Mouse (Mus musculus) lung, embryonic 14.5 days (tissue): ENCODE data around the gene Sod3. TPM values are rescaled to one million over a fixed set of nuclear protein-coding genes. Genes with fewer than 3 reads are reported as not detected.
A peak's percentile ranks its signal among the peaks of the same experiment; 100 is the strongest.

Experiments used
- ATAC-seq: fragments of 200-750 bp; cut with Nextera tagmentation; 2 replicates; pipeline ENCODE4 v1.8.0; 2017; ENCODE audit warnings: mild to moderate bottlenecking, moderate TSS enrichment, moderate library complexity; ENCODE audit not compliant: insufficient read depth
- DNase-seq: peaks from one replicate; pipeline ENCODE4 v3.0.0-alpha.2; 2015
- H3K27ac ChIP-seq: fragments of 300-500 bp; sonication (generic); 2 replicates; pipeline ENCODE4 v1.5.1; 2014; ENCODE audit warnings: low read depth, mild to moderate bottlenecking, moderate library complexity
- H3K27me3 ChIP-seq: fragments of 300-500 bp; sonication (generic); 2 replicates; pipeline ENCODE4 v1.6.1; 2014; ENCODE audit warnings: low read length, control low read depth; ENCODE audit not compliant: insufficient read depth
- H3K36me3 ChIP-seq: fragments of 300-500 bp; sonication (generic); 2 replicates; pipeline ENCODE4 v1.6.1; 2014; ENCODE audit warnings: control low read depth; ENCODE audit not compliant: insufficient read depth
- H3K4me1 ChIP-seq: fragments of 300-500 bp; sonication (generic); 2 replicates; pipeline ENCODE4 v1.6.1; 2014; ENCODE audit warnings: antibody characterized with exemption, control low read depth; ENCODE audit not compliant: insufficient read depth
- H3K4me2 ChIP-seq: fragments of 300-500 bp; sonication (generic); 2 replicates; pipeline ENCODE4 v1.6.1; 2014; ENCODE audit warnings: mild to moderate bottlenecking
- H3K4me3 ChIP-seq: fragments of 300-500 bp; sonication (generic); 2 replicates; pipeline ENCODE4 v1.5.1; 2014; ENCODE audit warnings: low read depth, low read length
- H3K9ac ChIP-seq: fragments of 300-500 bp; sonication (generic); 2 replicates; pipeline ENCODE4 v1.6.1; 2014
- H3K9me3 ChIP-seq: fragments of 300-500 bp; sonication (generic); 2 replicates; pipeline ENCODE4 v1.6.1; 2016; ENCODE audit warnings: low read depth, low read length, control low read depth
- CTCF ChIP-seq: IDR thresholded peaks from 2 replicates; pipeline ENCODE4 v1.5.1; 2016; ENCODE audit warnings: antibody characterized with exemption, low read depth
- WGBS: fragments of 180-500 bp; shearing (Covaris S2); extraction: QIAGEN DNeasy Blood & Tissue Kit; methylation state at CpG from one replicate; pipeline ENCODE4 v1.1.7; 2014; 5-methylcytosine and 5-hydroxymethylcytosine counted together
- polyA plus RNA-seq: library from polyadenylated mRNA; unstranded; fragments of >200 nt; fragmentation: Nextera tagmentation; extraction: Ambion mirVana; gene quantifications from 2 replicates; pipeline ENCODE4 v1.2.1, GENCODE M21; 2014

Gene Sod3
- polyA plus RNA-seq, 1 experiment from 2014 or later, result 0.26 TPM

DNA sequence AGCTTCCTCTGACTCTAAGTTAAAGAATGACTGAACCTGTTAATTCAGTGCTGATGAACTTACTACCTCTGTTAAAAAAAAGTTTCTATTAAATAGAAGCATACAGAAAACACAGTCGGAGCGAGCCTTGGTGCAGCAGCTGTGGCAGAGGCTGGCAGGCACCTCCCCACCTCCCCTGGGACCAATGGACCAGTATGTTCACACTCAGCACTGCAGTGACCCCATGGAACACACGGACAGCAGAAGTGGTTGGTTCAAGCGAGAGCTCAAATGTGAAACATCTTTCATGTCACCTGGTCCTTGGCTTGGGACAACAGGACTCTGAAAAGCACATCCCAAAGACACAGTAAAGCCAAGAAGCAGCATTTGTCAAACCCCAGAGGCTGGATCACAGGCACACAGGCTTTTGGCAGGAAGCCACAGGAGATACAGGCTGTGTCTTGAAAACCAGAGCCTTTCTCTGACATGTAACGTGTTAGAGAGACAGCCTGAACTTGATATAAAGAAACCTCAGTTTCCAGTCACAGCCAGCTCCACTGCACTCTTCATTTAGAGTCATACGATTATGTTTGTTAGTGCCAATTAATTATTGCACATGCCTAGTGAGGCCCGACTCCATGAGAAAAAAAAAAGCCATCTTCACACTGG, 45.2 kb downstream of the Sod3 start:
- H3K4me2 ChIP-seq, result no peak overlapping the region
- no peak overlapping the region for H3K27ac ChIP-seq
- H3K27me3 ChIP-seq, result no peaks in the 10 kb centered on the region
- TF ChIP-seq CTCF, result no peak
- DNase-seq (peak; percentile 74), ATAC-seq (no peak)
- no peak overlapping the region for H3K4me3 ChIP-seq
- H3K36me3 ChIP-seq, result no peaks in the 10 kb centered on the region
- no peak overlapping the region for H3K9ac ChIP-seq
- H3K9me3 ChIP-seq, result no peaks in the 10 kb centered on the region
- H3K4me1 ChIP-seq, result no peaks in the 10 kb centered on the region
- WGBS, result 44% methylated on average over 7 of the region's 7 CpGs

DNA sequence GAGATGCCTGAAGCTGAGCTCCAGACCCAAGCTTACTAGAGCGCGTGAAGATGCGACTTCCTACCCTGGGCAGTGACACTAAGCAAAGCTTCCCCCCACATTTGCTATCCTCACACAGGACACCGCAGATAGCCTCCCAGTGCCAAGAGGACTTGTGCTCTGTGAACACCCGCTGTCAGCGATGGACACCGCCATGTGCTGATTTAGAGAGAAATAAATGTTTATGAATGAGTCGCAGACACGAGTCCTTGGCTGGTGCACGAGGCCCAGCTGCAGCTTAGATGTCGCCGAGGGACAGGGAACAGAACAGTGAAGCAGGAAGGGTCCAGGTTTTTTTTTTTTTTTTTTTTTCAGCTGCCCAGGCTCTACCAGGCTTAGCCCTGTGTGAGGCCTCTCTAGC, 46.6 kb downstream of the Sod3 start:
- Histone ChIP-seq H3K4me2 (no peak overlapping the region), H3K4me1 (no peaks in the 10 kb centered on the region), H3K9ac (no peak overlapping the region), H3K27me3 (no peaks in the 10 kb centered on the region), H3K4me3 (no peak overlapping the region), H3K27ac (no peak overlapping the region), H3K36me3 (no peaks in the 10 kb centered on the region), H3K9me3 (no peaks in the 10 kb centered on the region)
- DNase-seq, result peak; percentile 24
- ATAC-seq, result no peak
- no peak for TF ChIP-seq CTCF
- WGBS, result 62% methylated on average over 12 of the region's 12 CpGs

GRCm38 (mm10) chr5:52411567-52411966, 48.0 kb downstream of the Sod3 start:
- no peak for ATAC-seq
- H3K4me3 ChIP-seq, result no peak overlapping the region
- H3K9ac ChIP-seq, result no peak overlapping the region
- WGBS, result 57% methylated on average over 3 of the region's 3 CpGs
- H3K36me3 ChIP-seq, result no peaks in the 10 kb centered on the region
- peak; percentile 81 for DNase-seq
- H3K27me3 ChIP-seq, result no peaks in the 10 kb centered on the region
- TF ChIP-seq CTCF, result no peak
- H3K4me1 ChIP-seq, result no peaks in the 10 kb centered on the region
- no peaks in the 10 kb centered on the region for H3K9me3 ChIP-seq
- no peak overlapping the region for H3K4me2 ChIP-seq
- H3K27ac ChIP-seq, result no peak overlapping the region

DNA sequence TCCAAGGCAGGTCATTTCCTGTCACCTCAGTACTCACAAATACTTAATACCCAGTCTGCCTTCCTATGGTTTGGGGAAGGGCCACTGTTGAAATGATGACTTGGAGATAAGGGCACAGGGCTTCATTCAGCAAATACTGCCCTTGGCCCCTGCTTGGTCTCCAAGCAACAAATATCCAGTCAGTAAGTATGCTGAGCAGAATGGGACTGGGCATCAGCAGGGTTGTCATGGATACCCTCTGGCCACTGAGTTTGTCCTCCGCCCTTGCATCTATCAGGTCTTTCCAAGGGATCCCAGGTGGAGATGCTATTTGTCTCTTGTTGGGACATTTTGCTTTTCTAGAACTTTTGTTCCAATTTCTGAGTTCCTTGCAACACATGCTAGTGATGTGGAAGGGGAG, 51.6 kb downstream of the Sod3 start:
- Histone ChIP-seq H3K9me3 (no peaks in the 10 kb centered on the region), H3K4me2 (no peak overlapping the region), H3K9ac (no peak overlapping the region), H3K4me1 (no peaks in the 10 kb centered on the region), H3K27ac (no peak overlapping the region), H3K27me3 (no peaks in the 10 kb centered on the region), H3K36me3 (no peaks in the 10 kb centered on the region), H3K4me3 (no peak overlapping the region)
- ATAC-seq, result no peak
- no peak for DNase-seq
- TF ChIP-seq CTCF, result no peak
- WGBS, result 69% methylated on average over 1 of the region's 1 CpGs

- no peak overlapping the region for H3K4me2 ChIP-seq
- H3K36me3 ChIP-seq, result no peaks in the 10 kb centered on the region
- no peaks in the 10 kb centered on the region for H3K27me3 ChIP-seq
- no peak overlapping the region for H3K9ac ChIP-seq
- DNase-seq, result no peak
- H3K27ac ChIP-seq, result no peak overlapping the region
- WGBS, result 80% methylated on average over 6 of the region's 6 CpGs
- TF ChIP-seq CTCF, result no peak
- H3K4me3 ChIP-seq, result no peak overlapping the region
- no peak for ATAC-seq
- no peaks in the 10 kb centered on the region for H3K4me1 ChIP-seq
- no peaks in the 10 kb centered on the region for H3K9me3 ChIP-seq
Measured at GRCm38 (mm10) chr5:52415917-52416316, 52.3 kb downstream of the Sod3 start.

GRCm38 (mm10) chr5:52416485-52416884, 52.9 kb downstream of the Sod3 start:
- DNase-seq, result no peak
- Histone ChIP-seq H3K36me3 (no peaks in the 10 kb centered on the region), H3K4me2 (no peak overlapping the region), H3K4me1 (no peaks in the 10 kb centered on the region), H3K9ac (no peak overlapping the region), H3K27ac (no peak overlapping the region), H3K4me3 (no peak overlapping the region), H3K27me3 (no peaks in the 10 kb centered on the region), H3K9me3 (no peaks in the 10 kb centered on the region)
- ATAC-seq, result no peak
- TF ChIP-seq CTCF, result no peak
- WGBS, result 56% methylated on average over 2 of the region's 2 CpGs

Other genes with a start within 250 kb of the Sod3 start
- 96.8 and 103 TPM in 2 replicates for gene Dhx15, start 173.3 kb upstream of the Sod3 start, polyA plus RNA-seq
- 2.8 and 2.9 TPM in 2 replicates for gene Ccdc149, start 107.7 kb downstream of the Sod3 start, polyA plus RNA-seq
- gene Lgi2, start 202.7 kb downstream of the Sod3 start, polyA plus RNA-seq, result 2.3 and 2.5 TPM in 2 replicates